10 mouse cellular contexts compared by ENCODE assay signal in genomic region chr3:88200161-88200971, GRCm38 (mm10). TPM values are rescaled to one million over a fixed set of nuclear protein-coding genes. Genes with fewer than 3 reads are reported as not detected.
A peak's percentile ranks its signal among the peaks of the same experiment; 100 is the strongest.
DNase-seq lines count a peak whose midpoint lies in the region; ATAC-seq and TF ChIP-seq lines count a peak whose summit lies in the region.
"Had no signal": no experiment of that assay in that cellular context is flagged by ENCODE, and none has a peak within 500 bp of the region (broad histone marks: within the 10 kb centered on the region; RNA-seq: fewer than 3 reads in every experiment).

No protein-coding gene starts in this region.

- no peak for DNase-seq in heart, adult 11 months
- DNase-seq in ES-E14 (ENCODE audit: low read depth, low spot score): no peak
- no peak for DNase-seq in embryonic facial prominence, embryonic 11.5 days (ENCODE audit: low spot score)
- no peak for DNase-seq in kidney, postnatal 0 days (ENCODE audit: low spot score)
- no peak for DNase-seq in gastrocnemius, postnatal 36 days

- in situ Hi-C loops in ES-E14 (cut with MboI; ENCODE audit: low sequenced_read_pairs in 2 of 2, unreplicated experiment in 2 of 2): no loop called here

- ATAC-seq in heart, embryonic 13.5 days (ENCODE audit: extremely low read depth, insufficient number of reproducible peaks, low FRiP score, low TSS enrichment): no peak
- ATAC-seq in embryonic facial prominence, embryonic 11.5 days (replicated peaks; ENCODE audit: insufficient number of reproducible peaks, low FRiP score, low TSS enrichment, low read depth): no peak
- ATAC-seq in kidney, postnatal 0 days (replicated peaks; ENCODE audit: low FRiP score, low read depth): no peak
- ATAC-seq in neural tube, embryonic 14.5 days (ENCODE audit: low read depth): no peak
- ATAC-seq in erythroid progenitor cell, adult 5-6 weeks (replicated peaks; ENCODE audit: low FRiP score, poor library complexity, severe bottlenecking): no peak

- intact Hi-C loops in gastrocnemius, postnatal 36 days (cut with DNase I): no loop called here

- H3K9me3 ChIP-seq in heart, embryonic 13.5 days: no peaks in the 10 kb centered on the region
- no peaks in the 10 kb centered on the region for H3K9me3 ChIP-seq in ES-E14 (ENCODE audit: control insufficient read depth, insufficient read depth, low read depth, low read length)
- no peaks in the 10 kb centered on the region for H3K9me3 ChIP-seq in embryonic facial prominence, embryonic 11.5 days (replicated peaks; ENCODE audit: control insufficient read depth, low read length)
- H3K9me3 ChIP-seq in kidney, postnatal 0 days (replicated peaks; ENCODE audit: low read length): no peaks in the 10 kb centered on the region
- no peaks in the 10 kb centered on the region for H3K9me3 ChIP-seq in neural tube, embryonic 14.5 days (ENCODE audit: control insufficient read depth, low read length)
- H3K9me3 ChIP-seq: G1E had no signal

- no peak overlapping the region for H3K27ac ChIP-seq in heart, embryonic 13.5 days (replicated peaks)
- no peak overlapping the region for H3K27ac ChIP-seq in ES-E14 (ENCODE audit: insufficient read depth, low read depth, low read length, poor library complexity, severe bottlenecking)
- no peak overlapping the region for H3K27ac ChIP-seq in embryonic facial prominence, embryonic 11.5 days (replicated peaks; ENCODE audit: low read depth, low read length)
- H3K27ac ChIP-seq in kidney, postnatal 0 days: no peak overlapping the region
- peak overlapping the region; percentile 99 for H3K27ac ChIP-seq in neural tube, embryonic 14.5 days (ENCODE audit: low read depth, low read length)

- WGBS in heart, embryonic 13.5 days: 1% methylated on average over 61 of the region's 61 CpGs
- WGBS in embryonic facial prominence, embryonic 11.5 days: under 1% methylated on average over 61 of the region's 61 CpGs
- WGBS in kidney, postnatal 0 days: 1% methylated on average over 60 of the region's 61 CpGs
- under 1% methylated on average over 44 of the region's 61 CpGs for WGBS in neural tube, embryonic 14.5 days

- peak overlapping the region; percentile 46 for H3K4me3 ChIP-seq in heart, embryonic 13.5 days
- H3K4me3 ChIP-seq in ES-E14 (ENCODE audit: insufficient read depth in 1 of 2, low read depth in 1 of 2, low read length in 2 of 2, poor library complexity in 1 of 2, severe bottlenecking in 1 of 2): peak overlapping the region; percentile 49 to 56
- H3K4me3 ChIP-seq in embryonic facial prominence, embryonic 11.5 days (ENCODE audit: low read depth, low read length): peak overlapping the region; percentile 13
- peak overlapping the region; percentile 31 for H3K4me3 ChIP-seq in kidney, postnatal 0 days (replicated peaks; ENCODE audit: low read depth, low read length)
- peak overlapping the region; percentile 46 for H3K4me3 ChIP-seq in neural tube, embryonic 14.5 days (ENCODE audit: low read depth, low read length)

- TF ChIP-seq CTCF in kidney, postnatal 0 days (IDR thresholded peaks at IDR 0.05; ENCODE audit: low read depth): no peak

- peak overlapping the region; percentile 66 for H3K4me2 ChIP-seq in heart, embryonic 13.5 days
- peak overlapping the region; percentile 29 for H3K4me2 ChIP-seq in embryonic facial prominence, embryonic 11.5 days (ENCODE audit: low read depth, low read length)
- H3K4me2 ChIP-seq in kidney, postnatal 0 days (ENCODE audit: low read length): peak overlapping the region; percentile 51
- peak overlapping the region; percentile 93 for H3K4me2 ChIP-seq in neural tube, embryonic 14.5 days (ENCODE audit: low read depth, low read length)

- H3K4me1 ChIP-seq in heart, embryonic 13.5 days: peaks cover 11% of the 10 kb centered on the region
- 0 out of 4 replicates have a peak, but pooled peaks cover 0 to 2% of the 10 kb centered on the region in 2 experiments for H3K4me1 ChIP-seq in ES-E14 (ENCODE audit: control insufficient read depth in 2 of 2, insufficient read depth in 2 of 2, low read length in 2 of 2, poor library complexity in 1 of 2)
- H3K4me1 ChIP-seq in embryonic facial prominence, embryonic 11.5 days (ENCODE audit: control insufficient read depth, insufficient read depth, low read length): no peaks in the 10 kb centered on the region; the same call in 1 of the 2 replicates
- peaks cover 10% of the 10 kb centered on the region; the same call in 1 of the 2 replicates for H3K4me1 ChIP-seq in kidney, postnatal 0 days (replicated peaks; ENCODE audit: insufficient read depth, low read length)
- H3K4me1 ChIP-seq in neural tube, embryonic 14.5 days (ENCODE audit: control insufficient read depth, insufficient read depth, low read length): peaks cover 45% of the 10 kb centered on the region

- H3K9ac ChIP-seq in heart, embryonic 13.5 days: peak overlapping the region; percentile 61; the same call in 1 of the 2 replicates
- peak overlapping the region; percentile 59 for H3K9ac ChIP-seq in ES-E14 (ENCODE audit: insufficient read depth, low read depth, low read length, poor library complexity, severe bottlenecking)
- H3K9ac ChIP-seq in embryonic facial prominence, embryonic 11.5 days (replicated peaks; ENCODE audit: low read length): peak overlapping the region; percentile 26
- H3K9ac ChIP-seq in kidney, postnatal 0 days (ENCODE audit: low read depth, low read length): no peak overlapping the region
- peak overlapping the region; percentile 93 for H3K9ac ChIP-seq in neural tube, embryonic 14.5 days (replicated peaks; ENCODE audit: low read depth, low read length)

- H3K36me3 ChIP-seq in heart, embryonic 13.5 days: no peaks in the 10 kb centered on the region
- no peaks in the 10 kb centered on the region for H3K36me3 ChIP-seq in ES-E14 (ENCODE audit: control insufficient read depth, insufficient read depth, low read length, poor library complexity, severe bottlenecking)
- H3K36me3 ChIP-seq in embryonic facial prominence, embryonic 11.5 days (replicated peaks; ENCODE audit: control insufficient read depth, insufficient read depth, low read depth, low read length): no peaks in the 10 kb centered on the region
- no peaks in the 10 kb centered on the region for H3K36me3 ChIP-seq in kidney, postnatal 0 days (ENCODE audit: insufficient read depth, low read length)
- H3K36me3 ChIP-seq in neural tube, embryonic 14.5 days (ENCODE audit: control insufficient read depth, insufficient read depth, low read length): no peaks in the 10 kb centered on the region
- H3K36me3 ChIP-seq: G1E had no signal

- H3K27me3 ChIP-seq in heart, embryonic 13.5 days (replicated peaks): peaks cover 100% of the 10 kb centered on the region
- peaks cover 86% of the 10 kb centered on the region for H3K27me3 ChIP-seq in embryonic facial prominence, embryonic 11.5 days (ENCODE audit: control insufficient read depth, insufficient read depth, low read length)
- H3K27me3 ChIP-seq in kidney, postnatal 0 days (ENCODE audit: insufficient read depth, low read length): peaks cover 78% of the 10 kb centered on the region
- H3K27me3 ChIP-seq in neural tube, embryonic 14.5 days (ENCODE audit: control insufficient read depth, insufficient read depth, low read length): no peaks in the 10 kb centered on the region

TF ChIP-seq in ES-E14, 5 proteins besides CTCF, POLR2A, EP300 and RAD21:
- no peak for TF ChIP-seq HCFC1 (IDR thresholded peaks at IDR 0.05; ENCODE audit: borderline replicate concordance, insufficient read depth, low read length)
- no peak for TF ChIP-seq ZC3H11A (IDR thresholded peaks at IDR 0.05; ENCODE audit: borderline replicate concordance, low read depth, low read length)
- no peak for TF ChIP-seq ZNF384 (IDR thresholded peaks at IDR 0.05; ENCODE audit: low read depth, low read length)
- no peak for TF ChIP-seq MAFK (IDR thresholded peaks at IDR 0.05; ENCODE audit: insufficient read depth, low read depth, low read length)
- no peak for TF ChIP-seq CHD2 (IDR thresholded peaks at IDR 0.05; ENCODE audit: low read depth, low read length)
TF ChIP-seq in ES-E14: peak in this region for 0.

RNA-seq across cellular contexts. Expression of gene Rhbg, which starts 54.1 kb away (rescaled TPM):
- polyA plus RNA-seq in heart, embryonic 13.5 days (2015; fragmentation: Nextera tagmentation; extraction: Ambion mirVana): 0.13 and 0.76 TPM in 2 replicates
- 3.4 and 4.6 TPM in 2 replicates for total RNA-seq in ES-E14 (2012; rRNA removed)
- 0.25 and 0.26 TPM in 2 replicates for polyA plus RNA-seq in embryonic facial prominence, embryonic 11.5 days (2014; fragmentation: Nextera tagmentation; extraction: Ambion mirVana)
- 23.2 and 24.2 TPM in 2 replicates for polyA plus RNA-seq in kidney, postnatal 0 days (2015; fragmentation: Nextera tagmentation; extraction: Ambion mirVana)
- polyA plus RNA-seq in neural tube, embryonic 14.5 days (2014; fragmentation: Nextera tagmentation; extraction: Ambion mirVana): 0.51 and 0.85 TPM in 2 replicates
- not detected for total RNA-seq in gastrocnemius, postnatal 36 days (2021)
- not detected in 2 replicates for total RNA-seq in erythroid progenitor cell, adult 5-6 weeks (2015; ENCODE audit: low replicate concordance)
- not detected in 2 replicates for total RNA-seq in erythroid progenitor cell, adult 5-6 weeks (2017; ENCODE audit: low replicate concordance)
- total RNA-seq: G1E had no signal
- polyA plus RNA-seq: frontal cortex, adult 2 months; G1E had no signal

RNA-seq across cellular contexts. Expression of gene Mef2d, which starts 58.2 kb away (rescaled TPM):
- 35.5 and 37.1 TPM in 2 replicates for polyA plus RNA-seq in heart, embryonic 13.5 days (2015; fragmentation: Nextera tagmentation; extraction: Ambion mirVana)
- 8.8 and 10.4 TPM in 2 replicates for total RNA-seq in ES-E14 (2012; rRNA removed)
- polyA plus RNA-seq in embryonic facial prominence, embryonic 11.5 days (2014; fragmentation: Nextera tagmentation; extraction: Ambion mirVana): 11.5 and 12.5 TPM in 2 replicates
- polyA plus RNA-seq in kidney, postnatal 0 days (2015; fragmentation: Nextera tagmentation; extraction: Ambion mirVana): 14.4 and 16.2 TPM in 2 replicates
- polyA plus RNA-seq in neural tube, embryonic 14.5 days (2014; fragmentation: Nextera tagmentation; extraction: Ambion mirVana): 19.6 and 20.4 TPM in 2 replicates
- 100 to 1,000 TPM; 156 to 174 TPM for total RNA-seq in gastrocnemius, postnatal 36 days (2021)
- total RNA-seq in erythroid progenitor cell, adult 5-6 weeks (2015; ENCODE audit: low replicate concordance): 36.9 and 37.8 TPM in 2 replicates
- 15.3 and 16.9 TPM in 2 replicates for total RNA-seq in erythroid progenitor cell, adult 5-6 weeks (2017; ENCODE audit: low replicate concordance)

Comparison
In these comparisons a context has a peak if more than half of its experiments do, and no peak if none do; other contexts are left out.
1. H3K4me2 ChIP-seq: peak in every context shown above with its lines; median percentile 93 in neural tube, embryonic 14.5 days; 66 in heart, embryonic 13.5 days; 51 in kidney, postnatal 0 days; 29 in embryonic facial prominence, embryonic 11.5 days.
2. RNA of gene Rhbg, which starts 54.1 kb away (polyA plus RNA-seq): 23.2 to 24.2 TPM in kidney, postnatal 0 days; 0.51 to 0.85 TPM in neural tube, embryonic 14.5 days, 0.25 to 0.26 TPM in embryonic facial prominence, embryonic 11.5 days and 0.13 to 0.76 TPM in heart, embryonic 13.5 days; every median in the first group is over 10 times any median in the second.
3. Peak in every context shown above with its lines, with median percentiles within 50 percentile points of each other: H3K4me3 ChIP-seq.